Mouse (Mus musculus) lung, adult 2 months (tissue): Measurements from ENCODE around the gene Spcs2.
A peak's percentile ranks its signal among the peaks of the same experiment; 100 is the strongest.

Experiments
- CTCF ChIP-seq: fragments of 200-500 bp; IDR thresholded peaks from 2 replicates; pipeline ENCODE4 v1.5.1; 2011; ENCODE audit warnings: mild to moderate bottlenecking, low read length, control low read depth; ENCODE audit not compliant: insufficient read depth
- POLR2A ChIP-seq: fragments of 200-500 bp; IDR thresholded peaks from 2 replicates; pipeline ENCODE4 v1.6.1; 2011; ENCODE audit warnings: low read depth, mild to moderate bottlenecking, control low read depth, low read length, borderline replicate concordance; ENCODE audit errors: extremely low read depth

- TF ChIP-seq CTCF (0 out of 2 replicates have a peak, but pooled peaks have one; percentile 3), POLR2A (peak; percentile 79; the same call in 1 of the 2 replicates)
Observed at GRCm38 (mm10) chr7:99828083-99828570, 35.1 kb downstream of the Spcs2 start, which contains the start of gene Neu3.
